Mouse (Mus musculus): Measurements from ENCODE around the gene Uggt1.

The Uggt1 gene

GRCm38 (mm10) chr1:36257276-36257675 lies 12.8 kb upstream of the Uggt1 start:
- no peak for DNase-seq (ENCODE audit: low read depth, low spot score)

- no peak for DNase-seq (ENCODE audit: low read depth, low spot score)
Measured at GRCm38 (mm10) chr1:36255871-36256640, 11.5 kb upstream of the Uggt1 start.

- DNase-seq (ENCODE audit: low read depth, low spot score), result peak; percentile 87
Measured at GRCm38 (mm10) chr1:36254635-36255360, 10.3 kb upstream of the Uggt1 start.

GRCm38 (mm10) chr1:36252791-36253190 lies 8.3 kb upstream of the Uggt1 start:
- peak; percentile 89 for DNase-seq (ENCODE audit: low read depth, low spot score)

- DNase-seq (ENCODE audit: low read depth, low spot score), result peak; percentile 85
Measured at GRCm38 (mm10) chr1:36251426-36251825, 6.9 kb upstream of the Uggt1 start.

- DNase-seq (ENCODE audit: low read depth, low spot score), result peak; percentile 62
Measured at GRCm38 (mm10) chr1:36246688-36247087, 2.2 kb upstream of the Uggt1 start.

GRCm38 (mm10) chr1:36244828-36245215 lies 302 bp upstream of the Uggt1 start:
- no peak for DNase-seq (ENCODE audit: low read depth, low spot score)

- no peak for DNase-seq (ENCODE audit: low read depth, low spot score)
Measured at GRCm38 (mm10) chr1:36243447-36244057, 968 bp downstream of the Uggt1 start.

GRCm38 (mm10) chr1:36241903-36242429 lies 2.6 kb downstream of the Uggt1 start:
- DNase-seq (ENCODE audit: low read depth, low spot score), result no peak

- peak; percentile 85 for DNase-seq (ENCODE audit: low read depth, low spot score)
Measured at GRCm38 (mm10) chr1:36240176-36240575, 4.3 kb downstream of the Uggt1 start.

GRCm38 (mm10) chr1:36239396-36239795 lies 5.1 kb downstream of the Uggt1 start:
- no peak for DNase-seq (ENCODE audit: low read depth, low spot score)

GRCm38 (mm10) chr1:36235855-36236254 lies 8.7 kb downstream of the Uggt1 start:
- DNase-seq (ENCODE audit: low read depth, low spot score), result no peak

- no peak for DNase-seq (ENCODE audit: low read depth, low spot score)
Measured at GRCm38 (mm10) chr1:36235057-36235639, 9.4 kb downstream of the Uggt1 start.

GRCm38 (mm10) chr1:36233218-36233617 lies 11.3 kb downstream of the Uggt1 start:
- DNase-seq (ENCODE audit: low read depth, low spot score), result no peak

GRCm38 (mm10) chr1:36230919-36231705 lies 13.4 kb downstream of the Uggt1 start:
- DNase-seq (ENCODE audit: low read depth, low spot score), result no peak

GRCm38 (mm10) chr1:36228461-36228860 lies 16.1 kb downstream of the Uggt1 start:
- no peak for DNase-seq (ENCODE audit: low read depth, low spot score)

GRCm38 (mm10) chr1:36224648-36225047 lies 19.9 kb downstream of the Uggt1 start:
- peak; percentile 15 for DNase-seq (ENCODE audit: low read depth, low spot score)

- no peak for DNase-seq (ENCODE audit: low read depth, low spot score)
Measured at GRCm38 (mm10) chr1:36214324-36214723, 30.2 kb downstream of the Uggt1 start.

- no peak for DNase-seq (ENCODE audit: low read depth, low spot score)
Measured at GRCm38 (mm10) chr1:36201739-36202138, 42.8 kb downstream of the Uggt1 start.

- no peak for DNase-seq (ENCODE audit: low read depth, low spot score)
Measured at GRCm38 (mm10) chr1:36194482-36194881, 50.0 kb downstream of the Uggt1 start.

GRCm38 (mm10) chr1:36191966-36192365 lies 52.6 kb downstream of the Uggt1 start:
- no peak for DNase-seq (ENCODE audit: low read depth, low spot score)
